Mouse (Mus musculus): ENCODE measurements around the gene Bcl2. TPM values are rescaled to one million over a fixed set of nuclear protein-coding genes. Genes with fewer than 3 reads are reported as not detected.

Gene Bcl2
- polyA plus RNA-seq, 1 experiment = 2.6 TPM

DNA sequence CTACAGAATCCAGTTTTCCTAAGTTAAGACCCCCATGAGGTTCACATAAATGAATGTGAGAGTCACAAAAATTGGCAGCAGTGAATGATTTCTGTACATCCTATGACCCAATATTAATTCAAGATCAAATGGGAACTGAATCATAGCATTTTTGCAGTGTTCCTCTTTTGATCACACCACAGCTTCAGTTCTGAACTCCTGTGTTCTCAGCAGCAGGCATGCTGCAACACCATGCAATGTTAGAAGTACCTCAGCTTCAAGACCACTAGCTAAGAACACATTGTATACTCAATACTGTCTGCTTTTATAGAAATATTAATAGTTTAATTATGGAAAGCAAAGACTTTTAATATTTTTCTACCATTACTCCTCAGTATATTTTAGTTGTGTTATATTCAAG is 85.8 kb downstream of the Bcl2 start:
- Histone ChIP-seq H3K4me1 (ENCODE audit: control insufficient read depth, insufficient read depth, low read length) (peaks cover 22% of the 10 kb centered on the region), H3K36me3 (ENCODE audit: control insufficient read depth, insufficient read depth, low read length) (no peaks in the 10 kb centered on the region), H3K27ac (ENCODE audit: insufficient read depth, low read depth, low read length) (no peak overlapping the region), H3K27me3 (replicated peaks; ENCODE audit: control insufficient read depth, insufficient read depth, low read length) (no peaks in the 10 kb centered on the region), H3K4me3 (ENCODE audit: insufficient read depth, low read depth, low read length) (no peak overlapping the region)
- no peak for DNase-seq
- TF ChIP-seq CTCF (conservative IDR thresholded peaks at IDR 0.05; ENCODE audit: insufficient read depth, insufficient read length, low read depth, low read length) = no peak
- no peak for TF ChIP-seq POLR2A (IDR thresholded peaks at IDR 0.05; ENCODE audit: low read depth, low read length)

DNA sequence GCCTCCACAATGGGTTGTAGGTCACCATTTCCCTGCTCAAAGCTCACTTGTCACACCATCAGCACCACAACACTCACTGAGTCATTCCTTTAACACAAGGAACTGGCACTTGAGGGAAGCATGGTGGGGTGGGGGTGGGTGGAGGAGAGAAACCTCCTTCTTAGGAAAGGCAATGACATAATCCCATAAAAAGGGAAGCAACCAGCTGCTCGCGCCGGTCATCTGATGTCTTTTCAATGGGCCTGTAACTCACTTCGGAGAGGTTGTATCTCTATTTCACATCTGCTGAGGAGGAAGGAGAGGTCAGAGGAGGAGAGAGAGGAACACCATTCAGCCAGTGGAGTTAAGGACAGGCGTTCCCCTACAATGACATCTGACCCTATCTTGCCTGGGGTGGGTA is 86.8 kb downstream of the Bcl2 start:
- DNase-seq = no peak
- Histone ChIP-seq H3K4me3 (ENCODE audit: insufficient read depth, low read depth, low read length) (no peak overlapping the region), H3K36me3 (ENCODE audit: control insufficient read depth, insufficient read depth, low read length) (no peaks in the 10 kb centered on the region), H3K27me3 (replicated peaks; ENCODE audit: control insufficient read depth, insufficient read depth, low read length) (no peaks in the 10 kb centered on the region), H3K27ac (ENCODE audit: insufficient read depth, low read depth, low read length) (no peak overlapping the region), H3K4me1 (ENCODE audit: control insufficient read depth, insufficient read depth, low read length) (peaks cover 22% of the 10 kb centered on the region)
- TF ChIP-seq POLR2A (IDR thresholded peaks at IDR 0.05; ENCODE audit: low read depth, low read length) (no peak), CTCF (conservative IDR thresholded peaks at IDR 0.05; ENCODE audit: insufficient read depth, insufficient read length, low read depth, low read length) (no peak)
- 63% methylated on average over 5 of the region's 5 CpGs for WGBS

DNA sequence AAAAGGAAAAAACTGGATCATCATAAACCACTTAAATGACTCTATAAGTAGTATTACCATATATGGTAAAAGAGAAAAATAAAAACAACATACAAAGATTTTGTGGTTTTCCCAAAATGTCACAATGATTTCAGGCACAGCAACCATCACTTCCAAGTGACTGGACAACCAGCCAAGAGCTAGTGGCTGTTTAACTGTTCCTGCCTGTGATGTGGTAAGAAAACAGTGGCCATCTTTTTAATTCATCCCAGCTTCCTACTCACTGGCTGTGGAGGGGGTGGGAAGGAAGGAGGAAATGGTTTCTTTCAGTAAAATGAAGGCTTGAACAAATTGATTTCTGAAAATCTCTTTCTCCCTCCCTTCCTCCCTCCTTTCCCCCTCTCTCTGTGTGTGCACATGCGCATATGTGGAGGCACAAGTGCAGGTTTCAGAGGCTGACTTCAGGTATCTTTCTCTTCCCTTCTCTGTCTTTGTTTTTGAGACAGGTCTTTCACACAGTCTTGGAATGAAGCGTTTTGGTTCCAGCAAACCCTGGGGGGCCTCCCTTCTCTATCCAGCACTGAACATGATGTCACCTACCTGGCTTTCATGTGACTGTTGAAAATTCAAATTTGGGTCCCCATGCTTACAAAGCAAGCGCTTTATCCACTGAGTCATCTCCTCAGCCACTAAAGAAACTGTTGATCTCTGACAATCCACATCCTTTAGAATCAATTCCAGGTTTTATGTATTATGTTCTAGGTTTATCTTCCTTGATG is 93.7 kb downstream of the Bcl2 start:
- H3K27me3 ChIP-seq (replicated peaks; ENCODE audit: control insufficient read depth, insufficient read depth, low read length) = no peaks in the 10 kb centered on the region

DNA sequence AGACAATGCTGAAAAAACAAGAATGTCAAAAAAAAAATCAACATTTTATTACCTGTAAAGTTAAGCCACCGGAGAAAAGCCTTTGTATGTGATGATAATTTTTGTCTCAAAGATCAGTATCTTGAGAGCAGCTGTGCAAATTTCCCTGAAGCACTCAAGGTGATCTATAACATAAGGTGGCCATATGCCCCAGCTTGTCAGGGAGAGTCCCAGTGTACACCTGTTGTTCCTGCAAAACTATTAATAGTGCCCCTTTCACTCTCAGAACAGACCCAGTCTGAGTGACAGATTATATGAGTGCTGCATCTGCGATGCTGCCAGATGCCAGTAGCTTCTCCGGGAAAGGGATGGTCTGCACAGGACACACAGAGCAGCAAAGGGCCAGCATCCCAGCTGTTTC is 95.3 kb downstream of the Bcl2 start:
- no peak for TF ChIP-seq POLR2A (IDR thresholded peaks at IDR 0.05; ENCODE audit: low read depth, low read length)
- no peak for TF ChIP-seq CTCF (conservative IDR thresholded peaks at IDR 0.05; ENCODE audit: insufficient read depth, insufficient read length, low read depth, low read length)
- H3K36me3 ChIP-seq (ENCODE audit: control insufficient read depth, insufficient read depth, low read length) = no peaks in the 10 kb centered on the region
- H3K27ac ChIP-seq (ENCODE audit: insufficient read depth, low read depth, low read length) = no peak overlapping the region
- no peak for DNase-seq
- no peaks in the 10 kb centered on the region for H3K4me1 ChIP-seq (ENCODE audit: control insufficient read depth, insufficient read depth, low read length)
- H3K4me3 ChIP-seq (ENCODE audit: insufficient read depth, low read depth, low read length) = no peak overlapping the region
- H3K27me3 ChIP-seq (replicated peaks; ENCODE audit: control insufficient read depth, insufficient read depth, low read length) = no peaks in the 10 kb centered on the region
- 83% methylated on average over 3 of the region's 3 CpGs for WGBS

More for the DNA sequence above, 93.7 kb downstream of the Bcl2 start:
- WGBS = 87% methylated on average over 3 of the region's 3 CpGs
- H3K27ac ChIP-seq (ENCODE audit: insufficient read depth, low read depth, low read length) = no peak overlapping the region
- DNase-seq = no peak
- no peaks in the 10 kb centered on the region for H3K4me1 ChIP-seq (ENCODE audit: control insufficient read depth, insufficient read depth, low read length)
- no peak for TF ChIP-seq CTCF (conservative IDR thresholded peaks at IDR 0.05; ENCODE audit: insufficient read depth, insufficient read length, low read depth, low read length)
- no peak for TF ChIP-seq POLR2A (IDR thresholded peaks at IDR 0.05; ENCODE audit: low read depth, low read length)
- H3K4me3 ChIP-seq (ENCODE audit: insufficient read depth, low read depth, low read length) = no peak overlapping the region
- H3K36me3 ChIP-seq (ENCODE audit: control insufficient read depth, insufficient read depth, low read length) = no peaks in the 10 kb centered on the region

DNA sequence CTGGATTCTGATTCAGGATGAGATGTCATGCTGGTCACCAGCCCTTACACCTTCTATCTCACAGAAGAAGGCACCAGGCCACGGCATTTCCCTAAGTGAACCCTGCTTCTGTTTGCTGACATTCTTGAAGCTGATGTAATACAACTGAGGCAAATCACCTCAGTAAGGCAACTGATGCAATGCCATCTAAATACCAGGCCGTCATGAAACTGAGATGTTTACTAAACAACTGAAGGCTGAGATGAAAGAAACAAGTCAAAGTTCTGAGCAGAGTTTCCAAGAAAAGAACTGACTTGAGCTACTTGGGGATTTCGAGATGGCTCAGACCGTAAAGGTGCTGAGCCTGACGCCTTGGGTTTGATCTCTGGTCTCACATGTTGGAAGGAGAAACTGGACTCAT is 97.1 kb downstream of the Bcl2 start:
- WGBS = 88% methylated on average over 5 of the region's 5 CpGs
- no peaks in the 10 kb centered on the region for H3K27me3 ChIP-seq (replicated peaks; ENCODE audit: control insufficient read depth, insufficient read depth, low read length)
- TF ChIP-seq CTCF (conservative IDR thresholded peaks at IDR 0.05; ENCODE audit: insufficient read depth, insufficient read length, low read depth, low read length) (no peak), POLR2A (IDR thresholded peaks at IDR 0.05; ENCODE audit: low read depth, low read length) (no peak)
- no peak for DNase-seq
- no peaks in the 10 kb centered on the region for H3K36me3 ChIP-seq (ENCODE audit: control insufficient read depth, insufficient read depth, low read length)
- no peak overlapping the region for H3K27ac ChIP-seq (ENCODE audit: insufficient read depth, low read depth, low read length)
- H3K4me1 ChIP-seq (ENCODE audit: control insufficient read depth, insufficient read depth, low read length) = peaks cover 3% of the 10 kb centered on the region; the same call in 1 of the 2 replicates
- no peak overlapping the region for H3K4me3 ChIP-seq (ENCODE audit: insufficient read depth, low read depth, low read length)

DNA sequence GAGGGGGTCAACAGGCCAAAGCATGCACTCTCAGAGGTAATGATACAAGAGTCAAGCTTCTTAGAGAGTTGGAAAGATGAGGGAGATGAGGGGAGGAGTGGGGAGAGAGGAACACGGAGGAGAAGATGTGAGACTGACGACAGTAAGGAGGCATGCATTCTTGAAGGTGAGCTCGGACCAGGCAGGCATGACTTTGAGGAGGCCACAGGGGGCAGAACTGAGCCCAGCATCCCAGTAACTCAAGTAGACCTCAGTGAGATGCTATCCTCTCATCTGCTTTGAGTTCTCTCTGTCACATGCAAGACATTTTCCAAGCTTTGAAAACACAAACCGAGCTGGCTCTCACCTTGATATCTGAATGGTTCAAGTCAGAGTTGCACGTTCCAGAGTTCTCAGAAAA is 100.7 kb downstream of the Bcl2 start:
- peaks cover 3% of the 10 kb centered on the region; the same call in 1 of the 2 replicates for H3K4me1 ChIP-seq (ENCODE audit: control insufficient read depth, insufficient read depth, low read length)
- H3K27ac ChIP-seq (ENCODE audit: insufficient read depth, low read depth, low read length) = no peak overlapping the region
- H3K36me3 ChIP-seq (ENCODE audit: control insufficient read depth, insufficient read depth, low read length) = no peaks in the 10 kb centered on the region
- H3K4me3 ChIP-seq (ENCODE audit: insufficient read depth, low read depth, low read length) = no peak overlapping the region
- TF ChIP-seq CTCF (conservative IDR thresholded peaks at IDR 0.05; ENCODE audit: insufficient read depth, insufficient read length, low read depth, low read length) (no peak; the same call in 1 of the 2 replicates), POLR2A (IDR thresholded peaks at IDR 0.05; ENCODE audit: low read depth, low read length) (no peak)
- 84% methylated on average over 5 of the region's 5 CpGs for WGBS
- no peaks in the 10 kb centered on the region for H3K27me3 ChIP-seq (replicated peaks; ENCODE audit: control insufficient read depth, insufficient read depth, low read length)
- DNase-seq = no peak

DNA sequence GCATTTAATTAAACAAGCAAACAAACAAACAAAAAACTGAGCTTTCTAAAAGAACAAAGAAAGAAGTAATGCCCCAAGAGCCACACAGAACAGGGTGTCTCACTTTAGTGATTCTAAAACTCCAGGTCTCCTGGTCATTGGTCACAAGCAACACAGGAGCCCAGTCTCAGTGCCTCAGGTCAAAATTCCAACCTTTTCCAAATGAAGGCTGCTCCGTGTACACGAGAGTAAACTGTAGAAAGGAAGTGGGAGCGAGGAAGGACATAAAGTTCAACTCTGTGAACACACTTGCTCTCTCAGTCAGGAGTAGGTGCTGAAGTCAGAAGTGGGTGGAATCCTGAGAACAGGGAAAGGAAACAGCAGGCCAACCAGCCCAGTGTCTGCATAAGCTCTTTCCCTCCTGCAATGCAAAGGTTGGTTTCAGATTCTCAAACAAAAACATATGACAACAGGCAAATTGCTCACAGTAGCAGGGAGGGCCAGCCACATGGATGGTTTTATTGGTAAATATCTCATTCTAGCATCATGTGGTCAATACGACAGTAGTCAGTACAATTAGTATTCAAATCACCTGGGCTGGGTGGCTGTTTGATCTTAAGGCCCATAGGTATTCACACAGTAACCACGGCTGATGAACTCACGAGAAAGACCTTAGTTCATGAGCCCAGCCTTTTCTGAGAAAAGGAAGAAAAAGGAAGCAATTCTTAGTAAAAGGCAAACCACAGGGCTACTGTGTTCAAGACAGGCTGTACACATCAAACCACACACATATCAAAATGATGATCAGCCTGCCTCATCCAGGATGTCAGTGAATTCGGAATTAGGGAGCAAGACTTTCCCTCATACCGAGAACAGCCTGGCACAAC is 101.7 kb downstream of the Bcl2 start:
- 52% methylated on average over 8 of the region's 8 CpGs for WGBS
- DNase-seq = peak; percentile 58
- no peaks in the 10 kb centered on the region for H3K36me3 ChIP-seq (ENCODE audit: control insufficient read depth, insufficient read depth, low read length)

More for the DNA sequence above, 101.7 kb downstream of the Bcl2 start:
- Histone ChIP-seq H3K27me3 (replicated peaks; ENCODE audit: control insufficient read depth, insufficient read depth, low read length) (no peaks in the 10 kb centered on the region), H3K27ac (ENCODE audit: insufficient read depth, low read depth, low read length) (peak overlapping the region; percentile 39; the same call in 1 of the 2 replicates), H3K4me3 (ENCODE audit: insufficient read depth, low read depth, low read length) (no peak overlapping the region), H3K4me1 (ENCODE audit: control insufficient read depth, insufficient read depth, low read length) (peaks cover 3% of the 10 kb centered on the region; the same call in 1 of the 2 replicates)
- no peak for TF ChIP-seq POLR2A (IDR thresholded peaks at IDR 0.05; ENCODE audit: low read depth, low read length)
- TF ChIP-seq CTCF (conservative IDR thresholded peaks at IDR 0.05; ENCODE audit: insufficient read depth, insufficient read length, low read depth, low read length) = no peak

Data from kidney, adult 2 months (tissue).